Mouse (Mus musculus) gonadal fat pad, adult 2 months (tissue): ENCODE results near the gene Wdr45. TPM values are rescaled to one million over a fixed set of nuclear protein-coding genes. Genes with fewer than 3 reads are reported as not detected.
"Not testable (repeated sequence)": the region's sequence is repeated elsewhere in the genome, so short reads cannot be mapped to it uniquely, and the experiment has no call there.

ENCODE experiments used
- DNase-seq: peaks from one replicate; pipeline ENCODE4 v3.0.0-alpha.2; 2012; ENCODE audit warnings: low read depth
- polyA plus RNA-seq: library from polyadenylated mRNA; depleted of rRNA; stranded (reverse); fragments of >200 nt; gene quantifications from 2 replicates; pipeline ENCODE4 v1.2.3, GENCODE M21; 2012

Wdr45 gene
- polyA plus RNA-seq, 1 experiment: 96.4 TPM

DNA sequence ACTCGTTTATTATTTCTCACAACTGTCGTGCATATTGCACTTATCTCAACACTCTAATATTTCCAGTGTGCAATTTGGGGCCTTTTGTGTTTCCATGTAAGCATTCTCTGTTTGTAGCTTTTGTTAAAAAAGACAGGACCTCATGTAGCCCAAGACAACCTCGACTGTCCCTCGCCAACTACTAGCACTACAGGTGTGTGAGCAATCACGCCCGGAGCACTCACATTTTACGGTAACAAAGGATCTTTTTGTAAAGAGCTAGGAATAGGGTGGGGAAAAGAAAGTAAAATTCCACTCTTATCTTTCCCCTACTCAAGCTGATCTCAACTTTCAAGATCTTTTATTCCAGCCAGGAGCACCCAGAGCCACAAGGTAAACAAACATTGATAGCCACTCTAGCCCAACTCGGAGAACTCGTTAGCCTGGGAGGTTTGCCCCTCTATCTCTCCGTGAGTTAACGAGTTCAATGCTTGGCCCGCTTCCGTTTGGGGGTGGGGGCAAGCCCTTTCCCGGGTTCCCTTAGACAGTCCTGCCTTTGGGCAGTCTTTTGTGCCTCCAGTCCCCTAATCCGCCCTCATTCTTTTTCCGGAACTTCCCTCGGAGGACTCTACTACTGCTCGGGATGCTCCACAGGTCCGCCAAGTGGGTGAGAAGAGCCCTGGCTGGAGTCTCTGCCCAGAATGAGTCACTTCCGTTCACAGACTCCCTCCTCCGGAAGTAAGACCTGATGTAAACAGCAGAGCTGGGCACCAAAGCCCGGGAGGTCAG is 7.6 kb downstream of the Wdr45 start, which contains the start of gene Gm45208:
Gm45208 (plus strand) TSS at position 732 of the 768 bp plus-strand sequence.
- no peak for DNase-seq

- no peak for DNase-seq
Observed at GRCm38 (mm10) chrX:7722282-7722611, 8.1 kb downstream of the Wdr45 start.

DNA sequence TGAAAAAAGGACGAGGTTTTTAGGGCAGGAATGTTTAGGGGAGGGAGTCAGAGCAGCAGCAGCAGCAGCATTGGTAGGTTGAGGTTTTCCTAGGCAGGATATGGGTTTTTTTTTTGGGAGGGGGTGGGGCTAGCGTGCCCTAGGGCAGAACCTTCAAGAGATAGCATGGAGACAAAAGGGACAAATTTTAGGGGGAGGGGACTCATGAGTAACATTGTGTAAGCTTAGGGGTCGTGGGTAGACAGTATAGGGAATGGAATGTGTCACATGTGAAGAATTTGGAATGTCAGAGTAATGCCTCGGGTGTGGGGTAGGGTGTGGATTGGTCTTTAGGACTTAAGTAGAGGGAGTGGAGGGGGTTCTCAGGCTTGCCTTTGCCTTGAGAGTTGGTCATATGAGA is 8.6 kb downstream of the Wdr45 start:
- no peak for DNase-seq

DNA sequence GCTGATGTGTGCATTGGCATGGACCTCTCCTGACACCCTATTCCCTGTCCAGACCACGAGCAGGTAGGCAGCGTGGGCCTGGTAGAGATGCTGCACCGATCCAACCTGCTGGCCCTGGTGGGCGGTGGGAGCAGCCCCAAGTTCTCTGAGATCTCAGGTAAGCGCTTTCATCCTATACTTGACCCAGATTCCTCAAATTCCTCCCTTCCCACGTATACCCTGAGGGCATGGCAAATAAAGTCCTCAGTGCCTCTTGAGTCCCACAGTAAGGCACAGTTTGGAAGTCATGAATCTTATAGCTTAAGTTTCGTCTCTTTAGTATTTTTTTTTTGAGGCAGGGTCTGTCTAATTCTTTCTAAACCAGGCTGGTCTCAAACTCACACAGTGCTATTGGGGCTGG is 10.0 kb downstream of the Wdr45 start:
- no peak for DNase-seq

DNA sequence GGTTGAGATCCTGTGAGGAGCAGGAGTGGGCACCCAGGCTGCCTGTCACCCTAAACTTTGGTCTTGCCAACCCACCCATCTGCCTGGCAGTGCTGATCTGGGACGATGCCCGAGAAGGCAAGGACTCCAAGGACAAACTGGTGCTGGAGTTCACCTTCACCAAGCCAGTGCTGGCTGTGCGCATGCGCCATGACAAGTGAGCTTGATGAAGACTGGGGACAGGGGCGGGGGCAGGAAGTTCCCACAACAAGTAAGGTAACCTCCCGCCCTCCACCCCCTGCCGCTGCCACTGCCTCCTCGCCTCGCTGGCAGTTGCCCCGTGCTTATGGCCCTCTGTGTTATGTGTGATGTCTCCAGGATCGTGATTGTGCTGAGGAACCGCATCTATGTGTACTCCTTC is 11.7 kb downstream of the Wdr45 start:
- no peak for DNase-seq

DNA sequence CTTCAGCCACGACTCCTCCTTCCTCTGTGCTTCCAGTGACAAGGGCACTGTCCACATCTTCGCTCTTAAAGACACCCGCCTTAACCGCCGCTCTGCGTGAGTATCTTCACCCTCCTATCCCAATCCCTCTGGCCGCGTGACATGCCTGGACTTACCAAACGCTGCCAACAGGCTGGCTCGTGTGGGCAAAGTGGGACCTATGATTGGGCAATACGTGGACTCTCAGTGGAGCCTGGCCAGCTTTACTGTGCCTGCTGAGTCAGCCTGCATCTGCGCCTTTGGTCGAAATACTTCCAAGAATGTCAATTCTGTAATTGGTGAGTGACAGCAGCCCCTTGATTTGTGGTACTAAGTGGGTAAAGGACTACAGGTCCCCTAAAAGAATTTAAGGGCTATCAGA is 13.0 kb downstream of the Wdr45 start:
- no peak for DNase-seq

DNA sequence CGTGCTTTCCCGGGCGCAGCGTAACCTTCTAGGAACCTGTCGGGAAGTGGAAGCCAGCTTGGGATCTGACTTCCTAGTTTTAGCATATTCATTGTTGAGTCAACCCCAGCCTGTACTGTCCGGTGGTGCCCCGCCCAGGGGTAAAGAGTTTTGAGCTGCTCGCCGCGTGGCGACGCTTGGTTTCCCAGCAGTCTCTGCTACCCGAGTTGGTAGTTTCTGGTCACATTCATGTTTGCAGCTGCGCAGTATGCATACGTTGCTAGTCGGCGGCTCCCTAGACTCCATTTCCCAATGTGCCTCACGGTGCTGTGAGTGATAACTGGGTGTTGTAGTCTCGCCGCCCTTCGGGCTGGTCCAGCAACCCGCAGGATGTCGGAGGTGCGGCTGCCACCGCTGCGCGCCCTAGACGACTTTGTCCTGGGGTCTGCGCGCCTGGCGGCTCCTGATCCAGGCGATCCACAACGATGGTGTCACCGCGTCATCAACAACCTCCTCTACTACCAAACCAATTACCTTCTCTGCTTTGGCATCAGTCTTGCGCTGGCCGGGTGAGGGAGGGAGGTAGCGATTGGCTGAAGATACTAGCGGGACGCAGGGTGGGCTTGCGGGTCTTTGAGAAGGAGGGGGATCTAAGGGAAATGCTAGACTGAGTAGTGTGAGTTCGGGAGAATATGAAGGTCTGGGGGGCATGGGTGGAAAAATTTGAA is 14.2 kb downstream of the Wdr45 start, which contains the start of gene Praf2:
Praf2 (plus strand) TSS at position 225 of the 707 bp plus-strand sequence.
- no peak for DNase-seq

- no peak for DNase-seq
Observed at GRCm38 (mm10) chrX:7728922-7729265, 14.8 kb downstream of the Wdr45 start.

DNA sequence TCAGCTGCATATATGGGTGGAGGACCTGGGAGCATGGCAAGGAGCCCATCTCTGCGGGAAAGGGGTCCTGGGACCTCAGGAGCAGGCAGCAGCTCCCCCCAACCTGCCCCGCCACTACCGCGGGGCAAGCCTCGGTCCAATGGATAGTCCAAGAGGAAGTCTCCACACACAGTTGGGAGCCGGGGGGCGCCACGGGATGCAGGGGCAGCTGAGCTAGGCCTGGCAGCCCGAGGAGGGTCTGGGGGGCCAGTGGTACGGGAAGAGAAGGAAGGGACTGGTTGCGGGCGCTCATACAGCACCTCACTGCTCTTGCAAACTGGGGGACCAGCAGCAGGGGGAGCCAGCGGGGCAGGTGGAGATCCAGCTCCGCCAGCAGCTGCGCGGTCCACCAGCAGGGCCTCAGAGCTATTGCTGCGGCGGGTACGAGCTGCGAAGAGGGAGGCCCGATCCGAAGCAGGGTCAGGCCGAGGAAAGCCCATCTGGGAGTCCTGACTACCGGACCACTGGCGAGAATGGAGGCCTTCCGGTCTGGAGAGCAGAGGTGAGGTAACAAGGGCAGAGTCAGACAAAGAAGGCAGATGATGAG is 19.5 kb downstream of the Wdr45 start:
- no peak for DNase-seq

- DNase-seq: no peak
Observed at GRCm38 (mm10) chrX:7739336-7740081, 25.4 kb downstream of the Wdr45 start.

- no peak for DNase-seq
Observed at GRCm38 (mm10) chrX:7740082-7740819, 26.1 kb downstream of the Wdr45 start.

DNA sequence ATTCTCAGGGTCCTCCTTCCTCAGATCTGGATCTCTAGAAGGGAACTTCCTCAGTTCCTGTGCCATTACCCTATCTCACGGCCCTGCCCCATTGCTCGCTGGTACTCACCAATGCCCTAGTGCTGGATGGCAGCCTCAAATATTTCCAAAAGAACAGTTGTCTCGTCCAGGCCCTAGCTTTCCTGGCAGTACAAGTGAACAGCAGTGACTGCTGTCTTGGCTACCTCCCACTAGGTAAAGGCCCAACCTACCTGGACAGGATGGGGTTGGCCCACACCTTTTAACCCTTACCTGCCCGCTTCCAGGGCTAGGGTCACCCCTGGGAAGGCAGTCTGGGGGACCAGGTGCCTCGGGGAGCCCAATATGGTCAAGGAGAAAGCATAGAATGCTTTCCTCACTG is 27.0 kb downstream of the Wdr45 start:
- no peak for DNase-seq

GRCm38 (mm10) chrX:7743470-7743869 is 29.3 kb downstream of the Wdr45 start:
- DNase-seq: no peak

GRCm38 (mm10) chrX:7744940-7745339 is 30.8 kb downstream of the Wdr45 start:
- DNase-seq: no peak

DNA sequence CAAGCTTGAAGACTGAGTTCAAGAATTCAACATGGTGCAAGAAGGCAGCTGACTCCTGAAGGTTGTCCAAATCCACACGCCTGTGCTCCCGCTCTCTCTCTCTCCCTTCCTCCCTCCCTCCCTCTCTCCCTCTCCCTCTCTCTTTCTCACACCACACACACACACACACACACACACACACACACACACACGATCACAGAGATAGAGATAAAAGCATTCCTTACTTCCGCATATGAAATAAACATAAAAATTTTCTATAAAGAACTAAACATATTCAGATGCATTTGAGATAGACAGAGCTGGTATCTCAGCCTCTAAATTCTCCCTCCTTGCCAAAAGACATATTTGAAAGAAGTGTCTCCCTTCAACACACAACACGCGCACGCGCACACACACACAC is 31.3 kb downstream of the Wdr45 start:
- DNase-seq: no peak

DNA sequence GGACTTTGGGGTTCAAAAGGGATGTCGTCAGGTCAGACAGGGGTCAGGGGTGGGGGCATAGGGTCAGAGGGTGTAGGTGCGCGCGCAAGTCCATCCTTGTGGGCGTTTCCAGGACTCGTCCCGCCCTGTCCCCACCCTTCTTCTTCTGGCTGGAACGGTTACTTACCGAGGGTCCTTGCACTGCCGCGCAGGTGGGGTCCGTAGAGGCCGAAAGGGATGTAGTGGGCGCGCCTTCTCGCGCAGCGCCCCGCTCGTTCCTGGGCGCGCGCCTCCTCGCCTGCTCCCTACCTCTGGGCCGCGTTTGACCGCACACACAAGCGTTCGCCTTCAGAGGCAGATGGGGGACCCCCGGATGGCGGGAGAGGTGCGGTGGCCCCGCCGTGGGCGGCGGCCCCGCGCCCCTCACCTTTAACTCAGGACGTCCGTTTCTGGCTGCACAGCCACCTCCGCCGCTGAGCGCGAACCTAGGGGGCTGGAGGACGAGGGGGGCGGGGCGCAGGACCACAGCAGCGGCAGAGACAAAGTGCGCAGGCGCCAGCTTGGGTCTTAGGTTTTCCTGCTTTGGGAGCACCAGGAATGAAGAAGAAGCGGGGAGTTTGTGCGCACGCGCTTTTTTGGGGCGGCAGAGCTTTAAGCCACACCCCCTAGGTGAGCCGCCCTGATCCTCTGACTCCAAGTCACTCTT is 36.4 kb downstream of the Wdr45 start, which contains the start of gene Ccdc120:
Ccdc120 (minus strand) TSS at position 474 of the 685 bp plus-strand sequence.
- DNase-seq: no peak

- not testable (repeated sequence) for DNase-seq
Observed at GRCm38 (mm10) chrX:7753627-7754026, 39.5 kb downstream of the Wdr45 start.

- DNase-seq: no peak
Observed at GRCm38 (mm10) chrX:7762137-7762920, 48.2 kb downstream of the Wdr45 start, which contains the start of gene Tfe3. Gene Tfe3, plus strand, starts transcription at chrX:7762560.

- DNase-seq: no peak
Observed at GRCm38 (mm10) chrX:7762921-7763197, 48.7 kb downstream of the Wdr45 start.
